10 mouse cellular contexts compared by ENCODE assay signal in the genomic region with DNA sequence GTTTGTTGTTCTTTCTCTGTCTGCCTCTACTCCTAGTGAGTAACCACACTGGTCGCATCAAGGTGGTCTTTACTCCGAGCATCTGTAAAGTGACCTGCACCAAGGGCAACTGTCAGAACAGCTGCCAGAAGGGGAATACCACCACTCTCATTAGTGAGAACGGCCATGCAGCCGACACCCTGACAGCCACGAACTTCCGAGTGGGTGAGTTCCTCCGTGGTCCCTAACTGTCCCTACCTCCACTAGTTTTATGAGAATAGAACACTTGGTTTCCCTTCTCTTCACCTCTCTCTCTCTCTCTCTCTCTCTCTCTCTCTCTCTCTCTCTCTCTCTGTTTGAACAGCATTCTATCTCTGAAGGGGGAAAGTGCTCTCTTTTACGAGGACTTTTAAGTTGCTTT.
DNase-seq lines count a peak whose midpoint lies in the region; ATAC-seq lines count a peak whose summit lies in the region.
"Had no signal": no experiment of that assay in that cellular context is flagged by ENCODE, and none has a peak within 500 bp of the region (broad histone marks: within the 10 kb centered on the region; RNA-seq: fewer than 3 reads in every experiment).

No protein-coding gene starts in this region.

- H3K36me3 ChIP-seq in heart, embryonic 12.5 days: peaks cover 4% of the 10 kb centered on the region; the same call in 1 of the 2 replicates
- no peaks in the 10 kb centered on the region for H3K36me3 ChIP-seq in lung, embryonic 15.5 days
- H3K36me3 ChIP-seq in intestine, embryonic 14.5 days (ENCODE audit: control insufficient read depth, insufficient read depth, low read length): no peaks in the 10 kb centered on the region
- H3K36me3 ChIP-seq in stomach, embryonic 14.5 days (ENCODE audit: control insufficient read depth, insufficient read depth, low read length): no peaks in the 10 kb centered on the region
- no peaks in the 10 kb centered on the region for H3K36me3 ChIP-seq in liver, embryonic 12.5 days

- no peak overlapping the region for H3K4me3 ChIP-seq in heart, embryonic 12.5 days
- peak overlapping the region; percentile 27 for H3K4me3 ChIP-seq in lung, embryonic 15.5 days
- H3K4me3 ChIP-seq in intestine, embryonic 14.5 days (ENCODE audit: low read depth, low read length): peak overlapping the region; percentile 0; the same call in 1 of the 2 replicates
- no peak overlapping the region for H3K4me3 ChIP-seq in stomach, embryonic 14.5 days (ENCODE audit: low read depth, low read length)
- no peak overlapping the region for H3K4me3 ChIP-seq in liver, embryonic 12.5 days

- no peak for DNase-seq in heart, postnatal 14 days
- DNase-seq in lung, adult 18-20 months: no peak
- peak; percentile 50 for DNase-seq in intestine, embryonic 14.5 days (ENCODE audit: low spot score)
- DNase-seq in layer of hippocampus, postnatal 36 days: no peak

- H3K27me3 ChIP-seq in heart, embryonic 12.5 days (replicated peaks): no peaks in the 10 kb centered on the region
- H3K27me3 ChIP-seq in lung, embryonic 15.5 days: no peaks in the 10 kb centered on the region
- no peaks in the 10 kb centered on the region for H3K27me3 ChIP-seq in intestine, embryonic 14.5 days (replicated peaks; ENCODE audit: control insufficient read depth, insufficient read depth, low read length)
- H3K27me3 ChIP-seq in stomach, embryonic 14.5 days (ENCODE audit: control insufficient read depth, insufficient read depth, low read length): no peaks in the 10 kb centered on the region
- no peaks in the 10 kb centered on the region for H3K27me3 ChIP-seq in liver, embryonic 12.5 days (replicated peaks)

- 57% methylated on average over 8 of the region's 8 CpGs for WGBS in heart, embryonic 12.5 days
- WGBS in lung, embryonic 15.5 days: 17% methylated on average over 8 of the region's 8 CpGs
- WGBS in intestine, embryonic 14.5 days: 61% methylated on average over 8 of the region's 8 CpGs
- 47% methylated on average over 8 of the region's 8 CpGs for WGBS in stomach, embryonic 14.5 days
- 62% methylated on average over 8 of the region's 8 CpGs for WGBS in liver, embryonic 12.5 days (ENCODE audit: insufficient replicate concordance)

- H3K27ac ChIP-seq in heart, embryonic 12.5 days (ENCODE audit: poor library complexity, severe bottlenecking): no peak overlapping the region
- H3K27ac ChIP-seq in lung, embryonic 15.5 days: peak overlapping the region; percentile 75
- peak overlapping the region; percentile 47 for H3K27ac ChIP-seq in intestine, embryonic 14.5 days (ENCODE audit: low read depth)
- H3K27ac ChIP-seq in stomach, embryonic 14.5 days (ENCODE audit: low read length): peak overlapping the region; percentile 66; the same call in 1 of the 2 replicates
- no peak overlapping the region for H3K27ac ChIP-seq in liver, embryonic 12.5 days
- H3K27ac ChIP-seq: hindbrain, embryonic 14.5 days had no signal

- H3K9me3 ChIP-seq in heart, embryonic 12.5 days (replicated peaks): no peaks in the 10 kb centered on the region
- no peaks in the 10 kb centered on the region for H3K9me3 ChIP-seq in lung, embryonic 15.5 days
- H3K9me3 ChIP-seq in intestine, embryonic 14.5 days (ENCODE audit: control insufficient read depth, low read length): no peaks in the 10 kb centered on the region
- H3K9me3 ChIP-seq in stomach, embryonic 14.5 days (ENCODE audit: control insufficient read depth, low read depth, low read length): no peaks in the 10 kb centered on the region
- H3K9me3 ChIP-seq in liver, embryonic 12.5 days (replicated peaks): no peaks in the 10 kb centered on the region

- H3K4me2 ChIP-seq in heart, embryonic 12.5 days: 0 out of 2 replicates have a peak overlapping the region, but pooled peaks have one; percentile 43
- peak overlapping the region; percentile 58 for H3K4me2 ChIP-seq in lung, embryonic 15.5 days
- H3K4me2 ChIP-seq in intestine, embryonic 14.5 days (ENCODE audit: low read length): peak overlapping the region; percentile 38
- H3K4me2 ChIP-seq in stomach, embryonic 14.5 days (replicated peaks; ENCODE audit: low read depth, low read length): peak overlapping the region; percentile 35
- no peak overlapping the region for H3K4me2 ChIP-seq in liver, embryonic 12.5 days
- H3K4me2 ChIP-seq: liver, embryonic 11.5 days had no signal

- H3K4me1 ChIP-seq in heart, embryonic 12.5 days (replicated peaks): peaks cover 42% of the 10 kb centered on the region
- peaks cover 40% of the 10 kb centered on the region for H3K4me1 ChIP-seq in lung, embryonic 15.5 days
- H3K4me1 ChIP-seq in intestine, embryonic 14.5 days (replicated peaks; ENCODE audit: control insufficient read depth, insufficient read depth, low read length): peaks cover 26% of the 10 kb centered on the region
- H3K4me1 ChIP-seq in stomach, embryonic 14.5 days (ENCODE audit: control insufficient read depth, insufficient read depth, low read length): peaks cover 14% of the 10 kb centered on the region
- no peaks in the 10 kb centered on the region for H3K4me1 ChIP-seq in liver, embryonic 12.5 days

- intact Hi-C loops in heart, postnatal 14 days (cut with DNase I): no loop called here

- no peak overlapping the region for H3K9ac ChIP-seq in heart, embryonic 12.5 days
- H3K9ac ChIP-seq in lung, embryonic 15.5 days: no peak overlapping the region
- no peak overlapping the region for H3K9ac ChIP-seq in intestine, embryonic 14.5 days (ENCODE audit: low read length)
- H3K9ac ChIP-seq in stomach, embryonic 14.5 days (replicated peaks; ENCODE audit: low read depth, low read length): no peak overlapping the region
- H3K9ac ChIP-seq in liver, embryonic 12.5 days: no peak overlapping the region
- H3K9ac ChIP-seq: hindbrain, embryonic 14.5 days had no signal

- no peak for ATAC-seq in heart, embryonic 12.5 days (ENCODE audit: insufficient number of reproducible peaks, low FRiP score)
- ATAC-seq in lung, embryonic 15.5 days (ENCODE audit: borderline replicate concordance, extremely low read depth, low FRiP score, low TSS enrichment): no peak
- no peak for ATAC-seq in intestine, embryonic 14.5 days (replicated peaks; ENCODE audit: low FRiP score, low TSS enrichment, low read depth)
- no peak for ATAC-seq in stomach, embryonic 14.5 days (ENCODE audit: insufficient number of reproducible peaks, insufficient read depth, low FRiP score, low read depth)
- no peak for ATAC-seq in liver, embryonic 12.5 days

Comparison
In these comparisons a context has a peak if more than half of its experiments do, and no peak if none do; other contexts are left out.
1. H3K27ac ChIP-seq: peak in lung, embryonic 15.5 days (single experiment), intestine, embryonic 14.5 days (single experiment) and stomach, embryonic 14.5 days (single experiment); none in heart, embryonic 12.5 days (single experiment) and liver, embryonic 12.5 days (single experiment).
2. H3K4me3 ChIP-seq: peak in lung, embryonic 15.5 days (single experiment) and intestine, embryonic 14.5 days (single experiment); none in heart, embryonic 12.5 days (single experiment), stomach, embryonic 14.5 days (single experiment) and liver, embryonic 12.5 days (single experiment).